Mouse (Mus musculus): ENCODE results near the gene Diaph3.
"Not testable (repeated sequence)": the region's sequence is repeated elsewhere in the genome, so short reads cannot be mapped to it uniquely, and the experiment has no call there.

Gene Diaph3

GRCm38 (mm10) chr14:87140963-87141486 lies at the start of gene Diaph3:
TSS of gene Diaph3 (minus strand) at chr14:87141235.
- peak; percentile 97 for DNase-seq

- peak in 1 of 2 experiments; percentile 8 for DNase-seq
Observed at GRCm38 (mm10) chr14:87190685-87191084, 49.6 kb upstream of the Diaph3 start.

GRCm38 (mm10) chr14:87171577-87171976 lies 30.5 kb upstream of the Diaph3 start:
- DNase-seq, result no peak

- no peak for DNase-seq
Observed at GRCm38 (mm10) chr14:87169151-87169550, 28.1 kb upstream of the Diaph3 start.

- no peak for DNase-seq
Observed at GRCm38 (mm10) chr14:87155621-87156238, 14.7 kb upstream of the Diaph3 start.

- no peak for DNase-seq
Observed at GRCm38 (mm10) chr14:87149684-87150083, 8.6 kb upstream of the Diaph3 start.

GRCm38 (mm10) chr14:87146704-87147103 lies 5.7 kb upstream of the Diaph3 start:
- DNase-seq, result no peak

- no peak for DNase-seq
Observed at GRCm38 (mm10) chr14:87145351-87145750, 4.3 kb upstream of the Diaph3 start.

- no peak for DNase-seq
Observed at GRCm38 (mm10) chr14:87141777-87142176, 742 bp upstream of the Diaph3 start.

GRCm38 (mm10) chr14:87140327-87140962 lies 590 bp downstream of the Diaph3 start:
- DNase-seq, result peak in 1 of 2 experiments; percentile 11

GRCm38 (mm10) chr14:87126076-87126639 lies 14.9 kb downstream of the Diaph3 start:
- no peak for DNase-seq

GRCm38 (mm10) chr14:87125492-87125891 lies 15.5 kb downstream of the Diaph3 start:
- DNase-seq, result no peak

- no peak for DNase-seq
Observed at GRCm38 (mm10) chr14:87123091-87123490, 17.9 kb downstream of the Diaph3 start.

GRCm38 (mm10) chr14:87121868-87122267 lies 19.2 kb downstream of the Diaph3 start:
- DNase-seq, result no peak

GRCm38 (mm10) chr14:87110634-87111033 lies 30.4 kb downstream of the Diaph3 start:
- DNase-seq, result no peak

GRCm38 (mm10) chr14:87099380-87100088 lies 41.5 kb downstream of the Diaph3 start:
- no peak for DNase-seq

- DNase-seq, result no peak
Observed at GRCm38 (mm10) chr14:87098093-87098492, 42.9 kb downstream of the Diaph3 start.

GRCm38 (mm10) chr14:87091522-87091921 lies 49.5 kb downstream of the Diaph3 start:
- DNase-seq, result no peak

GRCm38 (mm10) chr14:87091108-87091507 lies 49.9 kb downstream of the Diaph3 start:
- DNase-seq, result no peak

GRCm38 (mm10) chr14:87088928-87089327 lies 52.1 kb downstream of the Diaph3 start:
- no peak for DNase-seq

- no peak for DNase-seq
Observed at GRCm38 (mm10) chr14:87088456-87088855, 52.6 kb downstream of the Diaph3 start.

- no peak for DNase-seq
Observed at GRCm38 (mm10) chr14:87087996-87088395, 53.0 kb downstream of the Diaph3 start.

GRCm38 (mm10) chr14:87084906-87085305 lies 56.1 kb downstream of the Diaph3 start:
- DNase-seq, result not testable (repeated sequence)
